Mouse (Mus musculus): ENCODE data around the gene Ascl4.
A peak's percentile ranks its signal among the peaks of the same experiment; 100 is the strongest.

The Ascl4 gene

DNA sequence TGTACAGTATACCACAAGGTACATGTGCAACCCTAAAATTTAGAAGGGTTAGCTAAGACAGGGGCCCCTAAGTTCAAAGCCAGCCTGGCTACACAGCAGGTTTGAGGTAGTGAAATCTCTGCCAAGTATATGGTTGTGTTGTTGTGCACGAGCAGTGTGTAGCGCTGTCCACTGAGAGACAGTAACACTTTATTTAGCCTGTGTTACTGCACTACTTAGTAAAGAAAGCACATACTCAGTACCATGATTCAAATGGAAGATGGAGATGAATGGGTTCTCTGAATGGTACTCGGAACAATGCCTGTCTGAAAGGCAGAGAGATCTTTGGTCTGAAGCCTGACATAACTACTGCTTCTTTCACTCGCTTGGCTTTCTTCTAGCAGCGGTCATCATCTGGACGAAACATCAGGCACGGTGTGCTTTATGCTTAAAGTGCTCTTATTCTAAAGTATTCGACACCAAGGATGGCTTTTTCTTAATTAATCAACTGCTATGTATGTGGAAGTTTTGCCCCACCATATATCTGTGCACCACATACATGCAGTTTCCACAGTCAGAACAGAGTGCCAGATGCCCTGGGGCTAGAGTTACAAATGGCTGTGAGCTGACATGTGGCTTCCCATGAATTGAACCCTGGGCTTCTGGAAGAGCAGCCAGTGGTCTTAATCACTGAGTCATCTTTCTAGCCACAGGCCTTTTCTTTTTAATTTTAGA is 21.2 kb downstream of the Ascl4 start:
- H3K27me3 ChIP-seq (ENCODE audit: insufficient read depth, low read length) = no peaks in the 10 kb centered on the region
- TF ChIP-seq NANOG (IDR thresholded peaks at IDR 0.05; ENCODE audit: borderline replicate concordance, low read length) = no peak
- TF ChIP-seq CTCF (conservative IDR thresholded peaks at IDR 0.05; ENCODE audit: low read length) = no peak
- no peak for TF ChIP-seq POU5F1 (IDR thresholded peaks at IDR 0.05; ENCODE audit: borderline replicate concordance, low read length)
- no peak overlapping the region for H3K4me3 ChIP-seq (replicated peaks; ENCODE audit: low read length)
- no peaks in the 10 kb centered on the region for H3K9me3 ChIP-seq (ENCODE audit: low read length)
- H3K36me3 ChIP-seq (ENCODE audit: insufficient read depth, low read length) = peaks cover 95% of the 10 kb centered on the region
- H3K4me1 ChIP-seq (replicated peaks; ENCODE audit: low read depth, low read length) = peaks cover 13% of the 10 kb centered on the region

DNA sequence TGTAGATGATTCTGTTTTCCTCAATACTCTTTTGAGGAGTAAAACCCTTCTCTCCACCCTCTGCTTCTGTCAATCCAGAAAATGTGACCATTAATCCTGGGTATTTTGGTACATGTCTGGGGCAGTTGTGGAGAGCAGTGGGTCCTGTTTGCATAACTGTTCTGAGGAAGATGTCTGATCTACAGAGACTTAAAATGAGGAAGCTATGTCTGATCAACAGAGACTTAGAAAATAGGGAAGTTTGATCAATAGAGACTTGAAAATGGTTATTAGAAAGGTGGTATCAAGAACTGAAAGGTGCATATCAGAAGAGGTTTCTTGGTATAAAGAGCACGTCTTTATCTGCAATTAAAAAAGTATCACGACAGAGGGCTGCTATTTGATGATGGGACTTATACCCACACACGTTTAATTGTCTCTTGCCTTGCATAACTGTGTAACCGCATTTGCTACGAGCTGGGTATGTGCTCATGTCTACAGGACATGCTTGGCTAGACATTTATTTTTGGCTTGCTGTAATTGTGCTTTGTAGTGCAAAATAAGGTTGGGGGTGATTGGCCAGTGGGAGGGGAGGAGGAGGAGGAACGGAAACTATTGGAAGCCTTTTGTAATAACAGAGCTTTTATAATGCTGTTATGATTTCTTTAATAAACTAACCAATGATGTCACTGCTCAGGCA is 24.4 kb downstream of the Ascl4 start:
- H3K9me3 ChIP-seq (ENCODE audit: low read length) = no peaks in the 10 kb centered on the region
- H3K4me3 ChIP-seq (replicated peaks; ENCODE audit: low read length) = no peak overlapping the region
- TF ChIP-seq NANOG (IDR thresholded peaks at IDR 0.05; ENCODE audit: borderline replicate concordance, low read length) (no peak), CTCF (conservative IDR thresholded peaks at IDR 0.05; ENCODE audit: low read length) (no peak), POU5F1 (IDR thresholded peaks at IDR 0.05; ENCODE audit: borderline replicate concordance, low read length) (no peak)
- peaks cover 84% of the 10 kb centered on the region for H3K36me3 ChIP-seq (ENCODE audit: insufficient read depth, low read length)
- peaks cover 27% of the 10 kb centered on the region for H3K4me1 ChIP-seq (replicated peaks; ENCODE audit: low read depth, low read length)
- no peaks in the 10 kb centered on the region for H3K27me3 ChIP-seq (ENCODE audit: insufficient read depth, low read length)

DNA sequence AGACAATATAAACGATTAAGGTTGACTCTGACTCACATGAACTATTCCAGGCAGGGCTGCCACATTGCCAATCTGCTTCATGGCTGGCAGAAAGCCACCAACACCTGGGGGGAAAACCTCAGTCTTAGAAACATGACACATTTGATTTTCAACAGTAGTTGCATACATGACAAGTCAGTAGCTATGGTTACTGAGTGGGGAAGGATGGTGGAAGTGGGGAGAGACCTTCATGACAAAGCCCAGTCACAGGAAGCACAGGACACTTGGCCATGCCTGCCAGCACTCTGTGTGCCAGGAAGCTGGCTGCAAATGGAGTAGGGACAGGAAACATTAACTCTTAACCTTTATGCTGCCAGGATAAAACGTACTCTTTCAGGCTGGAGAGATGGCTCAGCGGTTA is 25.9 kb downstream of the Ascl4 start:
- TF ChIP-seq NANOG (IDR thresholded peaks at IDR 0.05; ENCODE audit: borderline replicate concordance, low read length) (no peak), CTCF (conservative IDR thresholded peaks at IDR 0.05; ENCODE audit: low read length) (no peak), POU5F1 (IDR thresholded peaks at IDR 0.05; ENCODE audit: borderline replicate concordance, low read length) (no peak)
- Histone ChIP-seq H3K9me3 (ENCODE audit: low read length) (no peaks in the 10 kb centered on the region), H3K27me3 (ENCODE audit: insufficient read depth, low read length) (no peaks in the 10 kb centered on the region), H3K4me1 (replicated peaks; ENCODE audit: low read depth, low read length) (peaks cover 27% of the 10 kb centered on the region), H3K36me3 (ENCODE audit: insufficient read depth, low read length) (peaks cover 72% of the 10 kb centered on the region), H3K4me3 (replicated peaks; ENCODE audit: low read length) (no peak overlapping the region)

DNA sequence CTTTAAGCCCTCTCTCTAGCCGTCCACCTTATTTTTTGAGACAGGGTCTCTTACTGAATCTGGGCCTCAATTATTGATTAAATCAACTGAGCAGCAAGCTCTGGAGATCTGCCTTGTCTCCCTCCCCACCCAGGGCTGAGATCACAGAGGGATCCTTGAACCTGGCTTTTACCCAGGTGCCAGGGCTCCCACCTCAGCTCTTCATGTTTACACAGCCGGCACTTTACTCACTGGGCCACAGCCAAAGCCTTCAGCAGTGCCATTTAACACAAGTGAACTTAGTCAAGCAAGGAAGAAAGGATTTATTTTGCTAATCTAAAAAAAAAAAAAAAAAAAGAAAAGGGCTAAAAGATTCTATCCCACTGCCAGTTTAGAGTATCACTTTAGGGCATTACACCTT is 26.9 kb downstream of the Ascl4 start:
- Histone ChIP-seq H3K4me1 (replicated peaks; ENCODE audit: low read depth, low read length) (peaks cover 23% of the 10 kb centered on the region), H3K27me3 (ENCODE audit: insufficient read depth, low read length) (no peaks in the 10 kb centered on the region), H3K9me3 (ENCODE audit: low read length) (no peaks in the 10 kb centered on the region), H3K36me3 (ENCODE audit: insufficient read depth, low read length) (peaks cover 62% of the 10 kb centered on the region), H3K4me3 (replicated peaks; ENCODE audit: low read length) (no peak overlapping the region)
- TF ChIP-seq CTCF (conservative IDR thresholded peaks at IDR 0.05; ENCODE audit: low read length) (no peak), NANOG (IDR thresholded peaks at IDR 0.05; ENCODE audit: borderline replicate concordance, low read length) (no peak), POU5F1 (IDR thresholded peaks at IDR 0.05; ENCODE audit: borderline replicate concordance, low read length) (no peak)

DNA sequence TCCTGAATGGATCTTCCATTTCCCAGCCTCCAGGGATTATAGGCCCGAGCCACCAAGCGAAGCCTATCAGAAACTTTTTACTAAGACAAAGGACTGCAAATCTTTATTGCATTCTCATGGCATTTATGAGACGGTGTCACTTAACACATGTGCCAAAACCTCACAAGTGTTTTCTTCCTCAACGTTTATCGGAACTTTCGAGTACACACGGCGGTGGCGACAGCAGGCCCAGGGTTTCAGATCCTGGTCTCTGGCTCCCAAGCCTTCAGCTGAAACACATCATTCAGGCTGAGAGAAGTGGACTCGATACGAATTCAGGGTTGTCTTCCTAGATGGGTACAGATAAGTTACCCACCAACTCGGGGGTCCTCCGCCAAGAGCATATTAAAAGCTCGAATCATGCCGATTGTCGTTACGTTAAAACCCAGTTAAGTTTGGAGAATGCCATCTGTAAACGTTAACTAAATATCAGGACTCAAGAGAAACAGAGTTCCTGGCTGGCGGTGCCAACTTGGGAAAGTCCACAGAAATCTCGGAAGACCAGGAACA is 29.5 kb downstream of the Ascl4 start:
- peaks cover 38% of the 10 kb centered on the region for H3K36me3 ChIP-seq (ENCODE audit: insufficient read depth, low read length)
- H3K9me3 ChIP-seq (ENCODE audit: low read length) = no peaks in the 10 kb centered on the region
- no peak for TF ChIP-seq NANOG (IDR thresholded peaks at IDR 0.05; ENCODE audit: borderline replicate concordance, low read length)
- no peak for TF ChIP-seq POU5F1 (IDR thresholded peaks at IDR 0.05; ENCODE audit: borderline replicate concordance, low read length)
- TF ChIP-seq CTCF (conservative IDR thresholded peaks at IDR 0.05; ENCODE audit: low read length) = no peak
- peaks cover 13% of the 10 kb centered on the region for H3K4me1 ChIP-seq (replicated peaks; ENCODE audit: low read depth, low read length)
- peak overlapping the region; percentile 97 for H3K4me3 ChIP-seq (replicated peaks; ENCODE audit: low read length)
- no peaks in the 10 kb centered on the region for H3K27me3 ChIP-seq (ENCODE audit: insufficient read depth, low read length)

DNA sequence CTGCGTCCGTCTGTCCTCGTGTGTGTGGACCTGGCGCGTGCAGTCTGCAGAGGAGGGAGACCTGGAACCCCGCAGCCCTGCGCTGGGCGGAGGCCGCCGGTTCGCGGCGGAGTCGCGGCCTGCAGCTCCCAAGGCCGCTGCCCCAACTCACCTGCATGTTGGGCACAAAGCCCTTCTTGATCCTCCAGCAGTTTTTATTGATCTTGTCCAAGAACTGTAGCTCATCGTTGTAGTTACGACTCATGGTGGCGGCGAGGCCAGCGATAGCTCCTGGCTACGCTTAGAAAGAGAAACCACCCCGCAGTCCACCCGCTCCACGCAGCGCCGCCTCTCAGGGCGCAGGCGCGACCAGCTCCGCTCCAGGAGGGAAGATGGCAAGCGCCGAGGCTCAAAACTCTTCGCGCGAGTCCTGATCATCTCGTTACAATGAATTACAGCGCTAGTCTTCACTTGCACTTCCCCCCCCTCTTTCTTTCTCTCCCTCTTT is 30.0 kb downstream of the Ascl4 start, which contains the start of gene Rtcb:
TSS of gene Rtcb (minus strand) at position 360 of the 487 bp plus-strand sequence.
- Histone ChIP-seq H3K4me1 (replicated peaks; ENCODE audit: low read depth, low read length) (peaks cover 13% of the 10 kb centered on the region), H3K27me3 (ENCODE audit: insufficient read depth, low read length) (no peaks in the 10 kb centered on the region), H3K36me3 (ENCODE audit: insufficient read depth, low read length) (peaks cover 32% of the 10 kb centered on the region), H3K9me3 (ENCODE audit: low read length) (no peaks in the 10 kb centered on the region), H3K4me3 (replicated peaks; ENCODE audit: low read length) (peak within 1 kb of the TSS; percentile 97)
- TF ChIP-seq CTCF (conservative IDR thresholded peaks at IDR 0.05; ENCODE audit: low read length) = no peak

DNA sequence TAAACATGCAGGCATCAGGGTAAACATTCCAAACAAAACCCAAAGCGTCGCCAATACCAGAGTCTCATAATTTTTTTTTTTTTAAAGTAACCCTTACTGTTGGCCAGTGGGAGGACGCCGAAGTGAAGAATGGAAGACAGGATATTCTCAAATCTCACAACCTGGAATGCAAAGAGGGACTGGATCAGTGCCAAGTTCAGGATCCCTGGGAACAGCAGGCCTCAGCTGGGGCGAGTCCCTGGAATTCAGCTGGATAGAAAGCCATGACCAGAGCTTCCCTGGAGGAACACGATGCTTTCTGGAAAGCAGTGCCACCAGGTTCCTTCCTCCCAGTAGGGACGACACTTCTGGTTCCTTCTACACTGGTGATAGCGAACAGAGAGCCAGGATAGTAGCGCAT is 35.4 kb downstream of the Ascl4 start:
- H3K9me3 ChIP-seq (ENCODE audit: low read length) = no peaks in the 10 kb centered on the region
- H3K4me1 ChIP-seq (replicated peaks; ENCODE audit: low read depth, low read length) = 0 out of 2 replicates have a peak, but pooled peaks cover 3% of the 10 kb centered on the region
- no peaks in the 10 kb centered on the region for H3K36me3 ChIP-seq (ENCODE audit: insufficient read depth, low read length)
- H3K27me3 ChIP-seq (ENCODE audit: insufficient read depth, low read length) = 0 out of 2 replicates have a peak, but pooled peaks cover 2% of the 10 kb centered on the region
- no peak overlapping the region for H3K4me3 ChIP-seq (replicated peaks; ENCODE audit: low read length)
- TF ChIP-seq POU5F1 (IDR thresholded peaks at IDR 0.05; ENCODE audit: borderline replicate concordance, low read length) = no peak
- TF ChIP-seq CTCF (conservative IDR thresholded peaks at IDR 0.05; ENCODE audit: low read length) = no peak
- TF ChIP-seq NANOG (IDR thresholded peaks at IDR 0.05; ENCODE audit: borderline replicate concordance, low read length) = no peak

DNA sequence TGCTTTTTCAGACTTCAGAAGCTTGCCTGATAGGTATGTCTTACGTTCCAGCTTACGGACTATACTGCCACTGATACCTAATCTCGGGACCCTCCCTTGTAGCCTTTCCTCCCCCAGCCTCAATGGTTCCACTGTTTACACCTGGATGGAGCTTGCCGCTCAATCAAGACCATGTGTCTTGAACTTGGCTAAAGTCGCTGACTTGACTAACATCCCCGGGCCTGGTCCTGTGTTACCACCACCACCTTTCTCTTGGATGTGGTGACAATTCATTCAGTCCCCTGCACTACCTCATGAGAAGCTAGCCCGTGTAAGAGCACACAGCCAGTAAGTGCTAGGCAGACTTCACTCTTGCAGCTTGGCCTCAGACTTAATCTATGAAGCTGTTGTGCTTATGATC is 36.8 kb downstream of the Ascl4 start:
- Histone ChIP-seq H3K4me1 (replicated peaks; ENCODE audit: low read depth, low read length) (0 out of 2 replicates have a peak, but pooled peaks cover 4% of the 10 kb centered on the region), H3K9me3 (ENCODE audit: low read length) (no peaks in the 10 kb centered on the region), H3K4me3 (replicated peaks; ENCODE audit: low read length) (no peak overlapping the region), H3K36me3 (ENCODE audit: insufficient read depth, low read length) (no peaks in the 10 kb centered on the region), H3K27me3 (ENCODE audit: insufficient read depth, low read length) (0 out of 2 replicates have a peak, but pooled peaks cover 2% of the 10 kb centered on the region)
- TF ChIP-seq POU5F1 (IDR thresholded peaks at IDR 0.05; ENCODE audit: borderline replicate concordance, low read length) (no peak), CTCF (conservative IDR thresholded peaks at IDR 0.05; ENCODE audit: low read length) (no peak), NANOG (IDR thresholded peaks at IDR 0.05; ENCODE audit: borderline replicate concordance, low read length) (no peak)

All from E14TG2a.4 (cell line).